Mouse (Mus musculus): ENCODE results near the gene Lrch3. TPM values are rescaled to one million over a fixed set of nuclear protein-coding genes. Genes with fewer than 3 reads are reported as not detected.
"Not testable (repeated sequence)": the region's sequence is repeated elsewhere in the genome, so short reads cannot be mapped to it uniquely, and the experiment has no call there.

Gene Lrch3
- polyA plus RNA-seq, 1 experiment from 2014 or later = 53.4 TPM

GRCm38 (mm10) chr16:33036006-33036405 lies 122.1 kb downstream of the Lrch3 start:
- H3K36me3 ChIP-seq = no peaks in the 10 kb centered on the region
- no peak overlapping the region for H3K27ac ChIP-seq (replicated peaks)
- H3K4me3 ChIP-seq = no peak overlapping the region
- no peaks in the 10 kb centered on the region for H3K27me3 ChIP-seq
- H3K4me2 ChIP-seq (replicated peaks) = no peak overlapping the region
- no peak for ATAC-seq (ENCODE audit: low FRiP score, low read depth)
- H3K9me3 ChIP-seq = no peaks in the 10 kb centered on the region
- no peak overlapping the region for H3K9ac ChIP-seq (replicated peaks)
- WGBS = 89% methylated on average over 4 of the region's 4 CpGs
- no peaks in the 10 kb centered on the region for H3K4me1 ChIP-seq

- Histone ChIP-seq H3K9ac (replicated peaks) (no peak overlapping the region), H3K36me3 (no peaks in the 10 kb centered on the region), H3K4me2 (replicated peaks) (no peak overlapping the region), H3K9me3 (no peaks in the 10 kb centered on the region), H3K27ac (replicated peaks) (no peak overlapping the region), H3K4me3 (no peak overlapping the region), H3K27me3 (no peaks in the 10 kb centered on the region), H3K4me1 (no peaks in the 10 kb centered on the region)
- ATAC-seq (ENCODE audit: low FRiP score, low read depth) = no peak
- WGBS = 81% methylated on average over 1 of the region's 1 CpGs
Observed at GRCm38 (mm10) chr16:33042682-33043081, 128.8 kb downstream of the Lrch3 start.

GRCm38 (mm10) chr16:33043268-33043667 lies 129.4 kb downstream of the Lrch3 start:
- 87% methylated on average over 2 of the region's 2 CpGs for WGBS
- Histone ChIP-seq H3K27ac (replicated peaks) (no peak overlapping the region), H3K4me2 (replicated peaks) (no peak overlapping the region), H3K4me1 (no peaks in the 10 kb centered on the region), H3K9me3 (no peaks in the 10 kb centered on the region), H3K4me3 (no peak overlapping the region), H3K9ac (replicated peaks) (no peak overlapping the region), H3K27me3 (no peaks in the 10 kb centered on the region), H3K36me3 (no peaks in the 10 kb centered on the region)
- no peak for ATAC-seq (ENCODE audit: low FRiP score, low read depth)

- H3K9me3 ChIP-seq = no peaks in the 10 kb centered on the region
- no peaks in the 10 kb centered on the region for H3K4me1 ChIP-seq
- 97% methylated on average over 1 of the region's 1 CpGs for WGBS
- no peaks in the 10 kb centered on the region for H3K36me3 ChIP-seq
- no peak overlapping the region for H3K4me2 ChIP-seq (replicated peaks)
- H3K27ac ChIP-seq (replicated peaks) = no peak overlapping the region
- H3K9ac ChIP-seq (replicated peaks) = no peak overlapping the region
- no peak for ATAC-seq (ENCODE audit: low FRiP score, low read depth)
- no peak overlapping the region for H3K4me3 ChIP-seq
- no peaks in the 10 kb centered on the region for H3K27me3 ChIP-seq
Observed at GRCm38 (mm10) chr16:33048004-33048403, 134.1 kb downstream of the Lrch3 start.

GRCm38 (mm10) chr16:33048686-33049085 lies 134.8 kb downstream of the Lrch3 start:
- no peaks in the 10 kb centered on the region for H3K36me3 ChIP-seq
- no peaks in the 10 kb centered on the region for H3K4me1 ChIP-seq
- H3K9me3 ChIP-seq = no peaks in the 10 kb centered on the region
- H3K9ac ChIP-seq (replicated peaks) = no peak overlapping the region
- no peak overlapping the region for H3K4me3 ChIP-seq
- no peak overlapping the region for H3K27ac ChIP-seq (replicated peaks)
- no peak for ATAC-seq (ENCODE audit: low FRiP score, low read depth)
- no peaks in the 10 kb centered on the region for H3K27me3 ChIP-seq
- H3K4me2 ChIP-seq (replicated peaks) = no peak overlapping the region
- 82% methylated on average over 2 of the region's 2 CpGs for WGBS

GRCm38 (mm10) chr16:33049809-33050208 lies 135.9 kb downstream of the Lrch3 start:
- Histone ChIP-seq H3K27me3 (no peaks in the 10 kb centered on the region), H3K9ac (replicated peaks) (no peak overlapping the region), H3K4me3 (no peak overlapping the region), H3K27ac (replicated peaks) (no peak overlapping the region), H3K9me3 (no peaks in the 10 kb centered on the region), H3K36me3 (no peaks in the 10 kb centered on the region), H3K4me1 (no peaks in the 10 kb centered on the region), H3K4me2 (replicated peaks) (no peak overlapping the region)
- no peak for ATAC-seq (ENCODE audit: low FRiP score, low read depth)
- WGBS = 92% methylated on average over 16 of the region's 16 CpGs

GRCm38 (mm10) chr16:33053141-33053540 lies 139.2 kb downstream of the Lrch3 start:
- Histone ChIP-seq H3K9ac (replicated peaks) (no peak overlapping the region), H3K36me3 (peaks cover 3% of the 10 kb centered on the region), H3K9me3 (no peaks in the 10 kb centered on the region), H3K27ac (replicated peaks) (no peak overlapping the region), H3K4me2 (replicated peaks) (no peak overlapping the region), H3K27me3 (no peaks in the 10 kb centered on the region), H3K4me3 (no peak overlapping the region), H3K4me1 (peaks cover 12% of the 10 kb centered on the region)
- no peak for ATAC-seq (ENCODE audit: low FRiP score, low read depth)
- 78% methylated on average over 5 of the region's 5 CpGs for WGBS

- not testable (repeated sequence) for H3K27ac ChIP-seq (replicated peaks); H3K9me3 ChIP-seq; H3K9ac ChIP-seq (replicated peaks); H3K27me3 ChIP-seq; H3K4me3 ChIP-seq; H3K4me2 ChIP-seq (replicated peaks); ATAC-seq (ENCODE audit: low FRiP score, low read depth)
- 78% methylated on average over 2 of the region's 2 CpGs for WGBS
- Histone ChIP-seq H3K36me3 (peaks cover 21% of the 10 kb centered on the region), H3K4me1 (peaks cover 24% of the 10 kb centered on the region)
Observed at GRCm38 (mm10) chr16:33054927-33055326, 141.0 kb downstream of the Lrch3 start.

- Histone ChIP-seq H3K4me2 (replicated peaks) (peak overlapping the region; percentile 59), H3K27ac (replicated peaks) (no peak overlapping the region), H3K4me1 (peaks cover 24% of the 10 kb centered on the region), H3K9me3 (no peaks in the 10 kb centered on the region), H3K9ac (replicated peaks) (peak overlapping the region; percentile 98), H3K36me3 (peaks cover 29% of the 10 kb centered on the region), H3K4me3 (peak overlapping the region; percentile 92), H3K27me3 (no peaks in the 10 kb centered on the region)
- ATAC-seq (ENCODE audit: low FRiP score, low read depth) = peak; percentile 31; the same call in 1 of the 2 replicates
- 18% methylated on average over 10 of the region's 10 CpGs for WGBS
Observed at GRCm38 (mm10) chr16:33055655-33056054, 141.8 kb downstream of the Lrch3 start.

- peak within 1 kb of the TSS; percentile 59 for H3K4me2 ChIP-seq (replicated peaks)
- peak within 1 kb of the TSS; percentile 98 for H3K9ac ChIP-seq (replicated peaks)
- H3K9me3 ChIP-seq = no peaks in the 10 kb centered on the region
- H3K27ac ChIP-seq (replicated peaks) = peak within 1 kb of the TSS; percentile 89
- under 1% methylated on average over 47 of the region's 47 CpGs for WGBS
- peaks cover 24% of the 10 kb centered on the region for H3K4me1 ChIP-seq
- ATAC-seq (ENCODE audit: low FRiP score, low read depth) = peak; percentile 95
- no peaks in the 10 kb centered on the region for H3K27me3 ChIP-seq
- H3K4me3 ChIP-seq = peak within 1 kb of the TSS; percentile 92
- H3K36me3 ChIP-seq = peaks cover 33% of the 10 kb centered on the region
Observed at GRCm38 (mm10) chr16:33056095-33056785, 142.3 kb downstream of the Lrch3 start, which contains the start of the genes Iqcg and Rpl35a. Iqcg (minus strand) TSS chr16:33056218. Rpl35a (plus strand) TSS chr16:33056453.

- peaks cover 33% of the 10 kb centered on the region for H3K36me3 ChIP-seq
- under 1% methylated on average over 24 of the region's 24 CpGs for WGBS
Observed at GRCm38 (mm10) chr16:33056786-33057185, 142.9 kb downstream of the Lrch3 start.

GRCm38 (mm10) chr16:33058033-33058432 lies 144.1 kb downstream of the Lrch3 start:
- WGBS = 93% methylated on average over 16 of the region's 16 CpGs
- Histone ChIP-seq H3K9me3 (no peaks in the 10 kb centered on the region), H3K27ac (replicated peaks) (no peak overlapping the region), H3K4me3 (peak overlapping the region; percentile 92; the same call in 1 of the 2 replicates), H3K4me1 (peaks cover 33% of the 10 kb centered on the region), H3K36me3 (peaks cover 33% of the 10 kb centered on the region), H3K9ac (replicated peaks) (peak overlapping the region; percentile 34; the same call in 1 of the 2 replicates), H3K27me3 (no peaks in the 10 kb centered on the region), H3K4me2 (replicated peaks) (peak overlapping the region; percentile 59)
- ATAC-seq (ENCODE audit: low FRiP score, low read depth) = no peak

More at GRCm38 (mm10) chr16:33056786-33057185, 142.9 kb downstream of the Lrch3 start:
- Histone ChIP-seq H3K4me1 (peaks cover 27% of the 10 kb centered on the region), H3K9ac (replicated peaks) (peak overlapping the region; percentile 98), H3K9me3 (no peaks in the 10 kb centered on the region), H3K4me2 (replicated peaks) (peak overlapping the region; percentile 59), H3K4me3 (peak overlapping the region; percentile 92), H3K27me3 (no peaks in the 10 kb centered on the region), H3K27ac (replicated peaks) (peak overlapping the region; percentile 89)
- ATAC-seq (ENCODE audit: low FRiP score, low read depth) = peak; percentile 47
